Mouse (Mus musculus) liver, embryonic 14.5 days (tissue): ENCODE results near the gene Gtf3a.

Experiments
- CTCF ChIP-seq: IDR thresholded peaks from 2 replicates; pipeline ENCODE4 v1.5.1; 2016; ENCODE audit warnings: antibody characterized with exemption, low read depth, control low read depth
- EP300 ChIP-seq: IDR thresholded peaks from 2 replicates; pipeline ENCODE4 v1.6.1; 2016; ENCODE audit warnings: antibody characterized with exemption, low read depth

GRCm38 (mm10) chr5:146905486-146906172 lies 42.8 kb upstream of the Gtf3a start:
- TF ChIP-seq CTCF (peak; percentile 90), EP300 (no peak)
